Mouse (Mus musculus) stomach, postnatal 0 days (tissue): ENCODE results near the gene Sdc4.
A peak's percentile ranks its signal among the peaks of the same experiment; 100 is the strongest.

Experiments used
- CTCF ChIP-seq: IDR thresholded peaks from 2 replicates; pipeline ENCODE4 v1.5.1; 2016; ENCODE audit warnings: antibody characterized with exemption, low read depth, mild to moderate bottlenecking, moderate library complexity
- EP300 ChIP-seq: optimal IDR thresholded peaks from 2 replicates; pipeline ENCODE3; 2016; ENCODE audit warnings: antibody characterized with exemption

- peak; percentile 82 for TF ChIP-seq CTCF
- no peak for TF ChIP-seq EP300
Observed at GRCm38 (mm10) chr2:164470254-164470653, 26.6 kb upstream of the Sdc4 start.
